In genomic region chr3:129918434-129918833, GRCm38 (mm10) we compare ENCODE assay signal across 9 mouse cellular contexts. TPM values are rescaled to one million over a fixed set of nuclear protein-coding genes. Genes with fewer than 3 reads are reported as not detected.
DNase-seq lines count a peak whose midpoint lies in the region; ATAC-seq and TF ChIP-seq lines count a peak whose summit lies in the region.
"Had no signal": no experiment of that assay in that cellular context is flagged by ENCODE, and none has a peak within 500 bp of the region (broad histone marks: within the 10 kb centered on the region; RNA-seq: fewer than 3 reads in every experiment).

No protein-coding gene starts in this region.

- no peak overlapping the region for H3K4me3 ChIP-seq in ES-E14 (ENCODE audit: insufficient read depth in 1 of 2, low read depth in 1 of 2, low read length in 2 of 2, poor library complexity in 1 of 2, severe bottlenecking in 1 of 2)
- no peak overlapping the region for H3K4me3 ChIP-seq in embryonic fibroblast, embryonic 13.5 days (ENCODE audit: insufficient read depth, low read length)
- H3K4me3 ChIP-seq in lung, embryonic 16.5 days (ENCODE audit: low read length) = no peak overlapping the region
- H3K4me3 ChIP-seq: liver, embryonic 15.5 days had no signal

- H3K4me1 ChIP-seq in ES-E14 (ENCODE audit: control insufficient read depth in 2 of 2, insufficient read depth in 2 of 2, low read length in 2 of 2, poor library complexity in 1 of 2) = peaks cover 0 to 4% of the 10 kb centered on the region in 2 experiments; a peak in 1 of 4 replicates
- peaks cover 2% of the 10 kb centered on the region; the same call in 1 of the 2 replicates for H3K4me1 ChIP-seq in embryonic fibroblast, embryonic 13.5 days (ENCODE audit: control insufficient read depth, insufficient read depth, low read length)
- no peaks in the 10 kb centered on the region for H3K4me1 ChIP-seq in lung, embryonic 16.5 days (replicated peaks; ENCODE audit: control insufficient read depth, insufficient read depth, low read length)
- H3K4me1 ChIP-seq: liver, embryonic 15.5 days had no signal

- TF ChIP-seq CTCF in embryonic fibroblast, embryonic 13.5 days (IDR thresholded peaks at IDR 0.05; ENCODE audit: borderline replicate concordance, insufficient read depth, low read length) = peak; percentile 62; the same call in 1 of the 2 replicates

- H3K9me3 ChIP-seq in ES-E14 (ENCODE audit: control insufficient read depth, insufficient read depth, low read depth, low read length) = no peaks in the 10 kb centered on the region
- no peaks in the 10 kb centered on the region for H3K9me3 ChIP-seq in lung, embryonic 16.5 days (ENCODE audit: control insufficient read depth, low read length)
- H3K9me3 ChIP-seq: liver, embryonic 15.5 days had no signal

- H3K27me3 ChIP-seq in lung, embryonic 16.5 days (ENCODE audit: control insufficient read depth, insufficient read depth, low read depth, low read length) = no peaks in the 10 kb centered on the region
- H3K27me3 ChIP-seq: liver, embryonic 15.5 days had no signal

- H3K27ac ChIP-seq in ES-E14 (ENCODE audit: insufficient read depth, low read depth, low read length, poor library complexity, severe bottlenecking) = no peak overlapping the region
- H3K27ac ChIP-seq in embryonic fibroblast, embryonic 13.5 days (ENCODE audit: insufficient read depth, low read length) = no peak overlapping the region
- H3K27ac ChIP-seq in lung, embryonic 16.5 days (ENCODE audit: low read length) = no peak overlapping the region
- H3K27ac ChIP-seq: liver, embryonic 15.5 days had no signal

- no peak overlapping the region for H3K4me2 ChIP-seq in lung, embryonic 16.5 days (ENCODE audit: low read depth, low read length)
- H3K4me2 ChIP-seq: liver, embryonic 15.5 days had no signal

- H3K9ac ChIP-seq in ES-E14 (ENCODE audit: insufficient read depth, low read depth, low read length, poor library complexity, severe bottlenecking) = no peak overlapping the region
- no peak overlapping the region for H3K9ac ChIP-seq in lung, embryonic 16.5 days (ENCODE audit: low read length)
- H3K9ac ChIP-seq: liver, embryonic 15.5 days had no signal

- TF ChIP-seq POLR2A in embryonic fibroblast, embryonic 13.5 days (IDR thresholded peaks at IDR 0.05; ENCODE audit: low read depth, low read length) = no peak

- peak; percentile 63 for DNase-seq in ES-E14 (ENCODE audit: low read depth, low spot score)
- DNase-seq in adrenal gland, postnatal 4 days (ENCODE audit: low spot score in 2 of 2) = peak; percentile 25 to 31
- peak; percentile 60 to 90 for DNase-seq in layer of hippocampus, adult 18-20 months (ENCODE audit: low spot score in 2 of 2)
- DNase-seq in ovary, postnatal 14 days (ENCODE audit: low spot score) = peak; percentile 61
- DNase-seq in c-Kit-positive CD71-positive TER-119-positive erythroid progenitor cells, embryonic 14.5 days (ENCODE audit: low spot score) = no peak

- 17% methylated on average over 13 of the region's 13 CpGs for WGBS in lung, embryonic 16.5 days

- in situ Hi-C loops in ES-E14 (cut with MboI; ENCODE audit: low sequenced_read_pairs in 2 of 2, unreplicated experiment in 2 of 2) = no loop called here

- no peaks in the 10 kb centered on the region; the same call in 1 of the 2 replicates for H3K36me3 ChIP-seq in ES-E14 (ENCODE audit: control insufficient read depth, insufficient read depth, low read length, poor library complexity, severe bottlenecking)
- peaks cover 7% of the 10 kb centered on the region for H3K36me3 ChIP-seq in lung, embryonic 16.5 days (ENCODE audit: control insufficient read depth, insufficient read depth, low read length)

- ATAC-seq in hematopoietic stem cell, adult 5-6 weeks (replicated peaks in 1 of 2; ENCODE audit: insufficient read depth in 1 of 2, low FRiP score in 2 of 2, low TSS enrichment in 1 of 2, low read depth in 1 of 2, poor library complexity in 2 of 2, severe bottlenecking in 2 of 2) = peak; percentile 71 to 73; a peak in 3 of 4 replicates
- peak; percentile 43; the same call in 1 of the 2 replicates for ATAC-seq in lung, embryonic 16.5 days (ENCODE audit: low read depth)

TF ChIP-seq in ES-E14, 5 proteins besides CTCF, POLR2A, EP300 and RAD21:
- no peak for TF ChIP-seq ZC3H11A (IDR thresholded peaks at IDR 0.05; ENCODE audit: borderline replicate concordance, low read depth, low read length)
- TF ChIP-seq CHD2 (IDR thresholded peaks at IDR 0.05; ENCODE audit: low read depth, low read length) = no peak
- no peak for TF ChIP-seq MAFK (IDR thresholded peaks at IDR 0.05; ENCODE audit: insufficient read depth, low read depth, low read length)
- TF ChIP-seq ZNF384 (IDR thresholded peaks at IDR 0.05; ENCODE audit: low read depth, low read length) = no peak
- no peak for TF ChIP-seq HCFC1 (IDR thresholded peaks at IDR 0.05; ENCODE audit: borderline replicate concordance, insufficient read depth, low read length)

RNA-seq across cellular contexts. Expression of gene Casp6, which starts 17.2 kb away (rescaled TPM):
- total RNA-seq in ES-E14 (2012; rRNA removed) = 5.0 and 6.2 TPM in 2 replicates
- 10 to 100 TPM; 54.0 to 56.0 TPM for total RNA-seq in adrenal gland, postnatal 4 days (2021)
- polyA plus RNA-seq in embryonic fibroblast, embryonic 13.5 days (2011; ENCODE audit: insufficient read length, low read depth, missing spikeins) = 21.5 and 27.9 TPM in 2 replicates
- 23.5 and 27.0 TPM in 2 replicates for total RNA-seq in hematopoietic stem cell, adult 5-6 weeks (2017)
- 1 to 10 TPM; 6.3 to 7.6 TPM for total RNA-seq in layer of hippocampus, adult 18-20 months (2021)
- 79.5 and 89.9 TPM in 2 replicates for polyA plus RNA-seq in lung, embryonic 16.5 days (2015; fragmentation: Nextera tagmentation; extraction: Ambion mirVana)

RNA-seq across cellular contexts. Expression of gene Pla2g12a, which starts 40.0 kb away (rescaled TPM):
- total RNA-seq in ES-E14 (2012; rRNA removed) = 37.3 and 55.3 TPM in 2 replicates
- 10 to 100 TPM; 33.9 to 44.6 TPM for total RNA-seq in adrenal gland, postnatal 4 days (2021)
- polyA plus RNA-seq in embryonic fibroblast, embryonic 13.5 days (2011; ENCODE audit: insufficient read length, low read depth, missing spikeins) = 21.1 and 30.5 TPM in 2 replicates
- 11.7 and 29.2 TPM in 2 replicates for total RNA-seq in hematopoietic stem cell, adult 5-6 weeks (2017)
- 10 to 100 TPM; 22.3 to 23.6 TPM for total RNA-seq in layer of hippocampus, adult 18-20 months (2021)
- 38.0 and 38.5 TPM in 2 replicates for polyA plus RNA-seq in lung, embryonic 16.5 days (2015; fragmentation: Nextera tagmentation; extraction: Ambion mirVana)

RNA-seq across cellular contexts. Expression of gene Mcub, which starts 51.6 kb away (rescaled TPM):
- total RNA-seq in ES-E14 (2012; rRNA removed) = 0.54 TPM in 1 of 2 replicates, not detected in the other
- 10 to 100 TPM; 13.7 to 14.8 TPM for total RNA-seq in adrenal gland, postnatal 4 days (2021)
- 33.7 and 55.3 TPM in 2 replicates for polyA plus RNA-seq in embryonic fibroblast, embryonic 13.5 days (2011; ENCODE audit: insufficient read length, low read depth, missing spikeins)
- 1.7 and 3.6 TPM in 2 replicates for total RNA-seq in hematopoietic stem cell, adult 5-6 weeks (2017)
- total RNA-seq in layer of hippocampus, adult 18-20 months (2021) = 1 to 10 TPM; 2.9 to 3.3 TPM
- polyA plus RNA-seq in lung, embryonic 16.5 days (2015; fragmentation: Nextera tagmentation; extraction: Ambion mirVana) = 4.6 and 6.7 TPM in 2 replicates
